Mouse (Mus musculus): Measurements from ENCODE around the gene Gm20431.

The Gm20431 gene

GRCm38 (mm10) chr2:167596726-167597491, 64.4 kb downstream of the Gm20431 start:
- no peak for DNase-seq

GRCm38 (mm10) chr2:167596262-167596661, 65.0 kb downstream of the Gm20431 start:
- DNase-seq = no peak

GRCm38 (mm10) chr2:167595761-167596171, 65.5 kb downstream of the Gm20431 start:
- DNase-seq = no peak

- DNase-seq = peak; percentile 34
Observed at GRCm38 (mm10) chr2:167594444-167594934, 66.8 kb downstream of the Gm20431 start.

- DNase-seq = no peak
Observed at GRCm38 (mm10) chr2:167593551-167594250, 67.6 kb downstream of the Gm20431 start.

GRCm38 (mm10) chr2:167588774-167589577, 72.3 kb downstream of the Gm20431 start:
- no peak for DNase-seq

GRCm38 (mm10) chr2:167586976-167587375, 74.3 kb downstream of the Gm20431 start:
- no peak for DNase-seq

- no peak for DNase-seq
Observed at GRCm38 (mm10) chr2:167586041-167586440, 75.3 kb downstream of the Gm20431 start.

GRCm38 (mm10) chr2:167585273-167585672, 76.0 kb downstream of the Gm20431 start:
- DNase-seq = no peak

- DNase-seq = no peak
Observed at GRCm38 (mm10) chr2:167583161-167583952, 77.9 kb downstream of the Gm20431 start.

GRCm38 (mm10) chr2:167578521-167578920, 82.8 kb downstream of the Gm20431 start:
- DNase-seq = no peak

- DNase-seq = no peak
Observed at GRCm38 (mm10) chr2:167577186-167577785, 84.0 kb downstream of the Gm20431 start.

- no peak for DNase-seq
Observed at GRCm38 (mm10) chr2:167576121-167576620, 85.1 kb downstream of the Gm20431 start.

- no peak for DNase-seq
Observed at GRCm38 (mm10) chr2:167575581-167575980, 85.7 kb downstream of the Gm20431 start.

GRCm38 (mm10) chr2:167574814-167575213, 86.5 kb downstream of the Gm20431 start:
- DNase-seq = no peak

GRCm38 (mm10) chr2:167571442-167572220, 89.7 kb downstream of the Gm20431 start:
- no peak for DNase-seq

GRCm38 (mm10) chr2:167570815-167571214, 90.5 kb downstream of the Gm20431 start:
- no peak for DNase-seq

GRCm38 (mm10) chr2:167569934-167570651, 91.2 kb downstream of the Gm20431 start:
- no peak for DNase-seq

- DNase-seq = no peak
Observed at GRCm38 (mm10) chr2:167568112-167568511, 93.2 kb downstream of the Gm20431 start.

GRCm38 (mm10) chr2:167565682-167566081, 95.6 kb downstream of the Gm20431 start:
- no peak for DNase-seq

Measured in cerebellum, adult 11-12 months (tissue).